Mouse (Mus musculus): ENCODE measurements around the gene Tbr1.

The Tbr1 gene

DNA sequence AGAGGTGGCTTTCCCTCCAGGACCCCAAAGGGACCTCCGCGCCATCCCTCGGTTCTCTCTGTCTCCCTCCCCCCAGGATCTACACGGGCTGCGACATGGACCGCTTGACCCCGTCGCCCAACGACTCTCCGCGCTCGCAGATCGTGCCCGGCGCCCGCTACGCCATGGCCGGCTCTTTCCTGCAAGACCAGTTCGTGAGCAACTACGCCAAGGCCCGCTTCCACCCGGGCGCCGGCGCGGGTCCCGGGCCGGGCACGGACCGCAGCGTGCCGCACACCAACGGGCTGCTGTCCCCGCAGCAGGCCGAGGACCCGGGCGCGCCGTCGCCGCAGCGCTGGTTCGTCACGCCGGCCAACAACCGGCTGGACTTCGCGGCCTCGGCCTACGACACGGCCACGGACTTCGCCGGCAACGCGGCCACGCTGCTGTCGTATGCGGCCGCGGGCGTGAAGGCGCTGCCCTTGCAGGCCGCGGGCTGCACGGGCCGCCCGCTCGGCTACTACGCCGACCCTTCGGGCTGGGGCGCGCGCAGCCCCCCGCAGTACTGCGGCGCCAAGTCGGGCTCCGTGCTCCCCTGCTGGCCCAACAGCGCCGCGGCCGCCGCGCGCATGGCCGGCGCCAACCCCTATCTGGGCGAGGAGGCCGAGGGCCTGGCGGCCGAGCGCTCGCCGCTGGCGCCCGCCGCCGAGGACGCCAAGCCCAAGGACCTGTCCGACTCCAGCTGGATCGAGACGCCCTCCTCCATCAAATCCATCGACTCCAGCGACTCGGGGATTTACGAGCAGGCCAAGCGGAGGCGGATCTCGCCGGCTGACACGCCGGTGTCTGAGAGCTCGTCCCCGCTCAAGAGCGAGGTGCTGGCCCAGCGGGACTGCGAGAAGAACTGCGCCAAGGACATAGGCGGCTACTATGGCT, 9.0 kb downstream of the Tbr1 start:
- DNase-seq (ENCODE audit: low read depth, low spot score) = peak; percentile 58

DNA sequence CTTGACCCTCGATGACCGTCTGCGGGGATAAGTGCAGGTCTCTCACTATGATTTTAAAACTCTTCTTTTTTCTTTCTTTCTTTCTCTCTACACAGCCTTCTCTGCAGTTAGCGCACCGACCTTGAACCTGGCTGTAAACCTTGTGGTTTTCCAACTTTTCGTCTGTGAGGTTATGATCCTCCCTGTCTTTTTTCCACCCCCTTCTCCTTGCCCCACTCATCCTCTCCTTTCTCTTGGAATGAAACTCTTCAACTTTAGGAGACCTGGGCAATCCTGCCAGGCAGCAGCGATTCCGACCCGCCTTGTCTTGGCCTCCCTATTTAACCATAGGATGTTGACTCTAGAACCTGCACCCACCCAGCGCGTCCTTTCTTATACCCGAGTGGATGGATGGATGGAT, 9.8 kb downstream of the Tbr1 start:
- DNase-seq (ENCODE audit: low read depth, low spot score) = no peak

DNA sequence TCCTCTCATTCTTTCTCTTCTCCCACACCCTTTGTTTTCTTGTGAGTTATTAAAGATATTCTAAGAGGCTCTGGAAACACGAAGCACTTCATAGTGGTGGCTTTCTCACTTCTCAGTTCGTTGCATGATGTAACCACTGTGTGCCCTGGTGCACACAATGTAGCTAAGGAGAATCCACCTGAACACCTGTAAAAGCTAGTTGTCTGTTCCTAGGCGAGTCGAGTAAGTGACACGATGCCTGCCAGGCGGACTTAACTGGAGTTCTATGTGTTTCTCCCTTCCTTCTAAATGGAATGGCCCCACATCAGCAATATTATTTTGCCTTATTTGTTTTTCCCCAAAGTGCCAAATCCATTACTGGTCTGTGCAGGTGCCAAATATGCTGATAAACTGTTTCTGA, 10.4 kb downstream of the Tbr1 start:
- DNase-seq (ENCODE audit: low read depth, low spot score) = no peak

DNA sequence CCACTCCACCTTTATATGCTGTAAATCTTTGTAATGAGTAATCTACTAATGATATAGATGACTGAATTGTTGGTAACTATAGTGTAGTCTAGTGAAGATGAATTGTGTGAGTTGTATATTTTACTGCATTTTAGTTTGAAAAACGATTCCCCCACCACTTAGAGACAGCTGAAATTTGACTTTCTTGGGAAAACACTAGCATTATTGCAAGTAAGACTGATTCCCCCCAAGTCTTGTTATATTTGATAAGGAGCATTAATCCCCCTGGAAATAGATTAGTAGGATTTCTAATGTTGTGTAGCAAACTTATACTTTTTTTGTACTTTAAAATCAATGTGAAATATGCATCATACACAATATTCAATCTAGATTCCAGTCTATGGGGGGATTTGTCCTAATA, 10.8 kb downstream of the Tbr1 start:
- DNase-seq (ENCODE audit: low read depth, low spot score) = no peak

DNA sequence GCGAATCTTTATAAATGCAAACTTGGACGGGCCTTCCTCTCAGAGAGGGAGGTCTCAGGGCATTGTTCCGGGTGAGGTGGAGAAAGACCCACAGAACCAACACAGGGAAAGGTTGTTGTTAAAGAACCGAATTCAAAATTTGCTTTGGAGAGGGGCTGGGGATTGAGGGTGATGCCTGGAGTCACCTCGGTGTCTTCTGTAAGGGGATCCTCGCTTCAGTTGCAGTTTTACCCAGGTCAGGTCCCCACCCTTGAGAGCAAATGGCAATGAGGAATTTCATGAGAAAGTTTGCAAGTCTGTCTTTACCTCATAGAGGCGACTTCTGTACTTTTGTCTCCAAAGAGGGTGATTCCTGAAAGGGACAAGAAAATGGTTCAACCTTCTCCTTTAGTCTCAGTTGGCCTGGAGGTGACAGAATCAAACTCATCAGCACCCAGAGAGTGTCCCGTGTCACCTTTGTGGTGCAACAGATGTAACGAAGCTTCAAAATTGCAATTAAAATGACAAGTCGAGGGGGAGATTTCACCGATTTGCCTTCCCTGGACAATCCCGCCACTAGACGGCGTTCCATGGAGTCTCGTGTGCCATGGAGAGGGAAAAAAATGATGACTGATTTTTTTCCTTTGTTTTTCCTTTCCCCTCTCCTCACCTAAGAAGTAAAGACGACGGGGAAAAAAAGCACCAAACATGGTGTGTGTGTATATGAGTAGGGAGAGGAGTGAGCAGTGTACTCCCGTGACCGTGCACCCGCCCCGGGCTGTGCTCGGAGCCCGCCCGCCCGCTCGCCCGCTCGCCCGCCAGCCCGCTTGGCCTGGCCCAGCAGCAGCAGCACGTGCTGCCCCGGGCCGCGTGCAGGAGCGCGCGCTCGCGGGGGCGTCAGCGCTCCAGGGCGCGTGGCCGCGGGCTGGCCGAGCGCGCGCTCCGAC, 12.1 kb downstream of the Tbr1 start:
- peak; percentile 33 for DNase-seq (ENCODE audit: low read depth, low spot score)

DNA sequence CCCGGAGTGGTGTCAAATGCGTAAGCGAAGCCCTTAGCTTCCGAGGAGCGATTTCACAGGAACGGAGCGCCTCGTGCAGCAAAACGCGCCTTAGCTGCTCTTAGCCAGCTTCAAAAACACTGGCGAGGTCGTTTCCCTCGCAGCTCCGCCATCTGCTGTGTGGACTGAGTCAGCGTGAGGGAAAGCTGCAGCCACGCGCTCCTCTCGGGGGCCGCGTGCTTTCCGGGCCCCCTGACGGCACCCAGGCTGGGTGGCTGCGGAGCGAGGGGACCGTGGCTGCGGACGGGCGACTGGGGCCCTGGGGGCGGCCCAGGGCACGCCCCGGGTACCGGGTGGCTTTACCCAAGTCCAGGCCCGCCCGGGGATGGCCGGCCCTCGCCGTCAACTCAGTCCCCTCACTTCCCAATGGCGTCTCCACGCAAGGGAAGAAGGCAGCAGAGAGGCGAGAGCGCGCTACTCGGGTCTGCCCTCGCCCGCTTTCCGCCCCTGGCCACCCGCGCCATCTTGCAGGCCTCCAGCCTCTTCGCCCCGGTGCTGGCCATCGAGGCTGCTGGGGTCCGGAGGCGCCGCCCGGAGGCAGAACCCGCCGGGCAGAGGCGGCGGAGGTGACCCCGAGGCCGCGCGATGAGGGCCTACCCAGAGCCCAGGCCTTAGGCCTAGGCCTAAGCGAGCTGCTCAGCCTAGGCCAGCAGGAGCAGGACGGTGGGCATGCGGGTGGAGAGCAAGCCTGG, 13.0 kb downstream of the Tbr1 start:
- peak; percentile 34 for DNase-seq (ENCODE audit: low read depth, low spot score)

DNA sequence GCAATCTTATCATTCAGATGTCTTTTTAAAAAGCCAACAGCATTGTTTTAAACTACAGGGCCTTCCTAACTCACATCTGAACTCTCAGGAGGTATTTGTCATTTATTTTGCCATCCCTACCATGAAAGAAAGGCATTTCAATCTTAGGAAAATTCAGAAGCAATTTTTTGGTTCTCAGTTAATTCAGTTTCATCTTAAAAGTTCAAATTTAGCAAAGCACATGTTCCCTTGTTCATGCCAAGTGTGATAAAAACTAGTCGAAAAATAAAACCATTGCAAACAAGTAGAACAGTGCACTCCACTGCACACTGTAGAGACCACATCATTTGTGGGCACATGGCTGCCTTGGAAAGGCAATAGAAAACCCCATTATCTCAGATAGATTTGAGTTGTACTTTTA, 15.5 kb downstream of the Tbr1 start:
- DNase-seq (ENCODE audit: low read depth, low spot score) = no peak

DNA sequence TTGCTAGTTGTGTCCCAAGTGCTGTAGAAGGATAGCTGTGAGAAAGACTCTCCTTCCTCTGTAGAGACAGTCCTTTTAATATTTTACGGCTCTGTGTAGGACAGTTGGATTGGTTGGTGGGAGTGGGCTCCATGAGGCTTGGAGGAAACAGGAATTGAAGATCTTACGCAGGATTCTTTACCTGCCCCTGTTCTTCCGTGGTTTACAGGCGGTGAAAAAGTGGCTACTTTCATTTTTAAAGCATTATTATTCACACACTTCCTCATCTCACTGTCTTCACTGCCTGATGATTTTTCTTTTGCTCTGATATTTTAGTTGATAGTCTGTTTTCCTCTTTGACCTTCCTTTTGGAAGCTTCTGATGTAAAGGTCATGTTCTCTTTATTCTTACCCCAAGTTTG, 17.5 kb downstream of the Tbr1 start:
- no peak for DNase-seq (ENCODE audit: low read depth, low spot score)

DNA sequence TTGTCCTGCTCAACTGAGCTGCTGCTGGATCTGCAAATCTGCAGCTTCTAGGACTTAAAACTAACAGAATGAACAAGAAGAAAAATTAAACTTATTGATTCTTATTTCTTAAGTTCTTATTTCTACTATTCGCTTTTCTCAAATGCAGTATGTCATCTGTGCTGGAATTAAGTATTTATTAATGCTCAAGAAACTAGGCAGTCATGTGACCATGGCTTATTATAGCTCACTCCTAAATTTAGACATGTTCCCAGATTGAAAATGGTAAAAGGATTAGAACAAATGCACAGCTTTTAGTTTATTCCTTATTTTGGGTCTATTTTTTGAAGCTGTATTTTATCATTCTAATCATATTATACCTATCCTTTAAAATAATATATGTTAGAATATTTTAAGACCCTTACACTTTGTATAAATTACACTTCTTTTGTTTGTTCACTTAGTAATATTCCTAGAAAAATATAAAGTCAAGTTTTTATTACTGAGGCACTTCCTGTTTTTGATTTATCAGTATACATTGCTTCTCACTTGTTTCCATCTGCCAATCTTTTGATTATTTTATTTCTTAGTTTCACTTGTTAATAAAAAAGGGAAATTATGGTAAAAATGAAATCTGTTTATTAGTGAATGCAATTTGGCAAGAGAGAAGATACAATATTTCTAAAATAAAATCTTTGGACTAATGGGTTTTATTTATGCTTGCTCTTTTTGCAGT, 20.9 kb downstream of the Tbr1 start:
- DNase-seq (ENCODE audit: low read depth, low spot score) = no peak

DNA sequence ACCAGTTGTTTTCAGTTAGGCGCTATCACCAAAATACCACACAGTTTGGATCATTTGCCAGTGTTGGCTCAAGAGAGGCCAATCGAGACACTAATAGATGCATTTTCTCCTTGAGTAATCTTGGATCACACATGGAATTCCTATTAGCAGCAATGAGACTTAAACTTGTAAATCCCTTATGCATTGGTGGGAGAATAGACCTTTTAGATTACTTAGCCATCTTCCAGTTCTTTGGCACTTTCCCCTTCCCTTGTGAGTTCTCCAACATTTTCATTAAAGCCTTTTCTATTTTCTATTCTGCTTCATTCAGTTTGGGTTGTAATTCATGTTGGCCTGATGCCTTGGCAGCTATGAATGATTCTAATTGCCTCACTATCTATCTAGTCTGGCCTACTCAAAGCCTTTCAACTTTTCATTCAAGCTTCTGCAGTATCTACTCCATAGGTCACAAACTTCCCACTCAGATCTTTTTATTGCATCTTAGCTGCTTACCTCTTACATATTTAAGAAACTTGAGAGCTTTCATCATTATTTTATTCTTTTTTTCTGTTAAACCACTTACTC, 34.6 kb downstream of the Tbr1 start:
- no peak for DNase-seq (ENCODE audit: low read depth, low spot score)

Measured in CD4-positive, CD25-positive, alpha-beta regulatory T cell, adult 2 months (primary cell).